Mouse (Mus musculus): ENCODE measurements around the gene Lrrc39.

DNA sequence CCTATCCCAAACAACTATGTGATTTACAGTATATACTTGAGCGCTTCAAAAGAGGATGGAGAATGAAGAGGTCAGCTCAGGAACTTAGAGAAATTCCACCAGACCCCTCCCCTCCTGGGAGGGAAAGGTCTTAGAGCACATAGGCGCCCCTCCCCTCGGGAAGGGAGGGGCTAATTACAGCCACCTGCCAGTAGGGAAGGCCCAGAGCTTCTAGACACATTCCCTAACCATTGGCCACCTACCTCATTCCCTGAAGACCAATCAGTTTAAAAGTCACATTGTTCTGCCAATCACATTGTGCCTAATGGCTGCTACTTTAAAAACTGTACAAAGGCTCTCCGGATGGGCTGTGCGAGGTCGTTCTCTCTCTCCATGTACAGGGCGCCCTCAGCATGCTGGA lies 59.9 kb downstream of the Lrrc39 start:
- TF ChIP-seq CTCF (IDR thresholded peaks at IDR 0.05; ENCODE audit: low read depth, low read length), result no peak
- no peak for TF ChIP-seq GATA1 (IDR thresholded peaks at IDR 0.05; ENCODE audit: borderline replicate concordance, low read length)
